Mouse (Mus musculus) heart, embryonic 11.5 days (tissue): ENCODE data around the gene Pdss2. TPM values are rescaled to one million over a fixed set of nuclear protein-coding genes. Genes with fewer than 3 reads are reported as not detected.

ENCODE experiments used
- ATAC-seq: fragments of 200-750 bp; cut with Nextera tagmentation; replicated peaks from 2 replicates; pipeline ENCODE4 v1.8.0; 2017; ENCODE audit warnings: moderate library complexity; ENCODE audit not compliant: insufficient number of reproducible peaks, low FRiP score, low TSS enrichment
- H3K27ac ChIP-seq: fragments of 300-500 bp; sonication (generic); 2 replicates; pipeline ENCODE4 v1.5.1; 2014; ENCODE audit warnings: mild to moderate bottlenecking, low read depth, low read length
- H3K27me3 ChIP-seq: fragments of 300-500 bp; sonication (generic); 2 replicates; pipeline ENCODE4 v1.6.1; 2014; ENCODE audit warnings: mild to moderate bottlenecking, low read length, mixed read lengths; ENCODE audit not compliant: control insufficient read depth, insufficient read depth
- H3K36me3 ChIP-seq: fragments of 300-500 bp; sonication (generic); 2 replicates; pipeline ENCODE4 v1.6.1; 2014; ENCODE audit warnings: mild to moderate bottlenecking, low read length, moderate library complexity, mixed read lengths; ENCODE audit not compliant: control insufficient read depth, insufficient read depth
- H3K4me1 ChIP-seq: fragments of 300-500 bp; sonication (generic); 2 replicates; pipeline ENCODE4 v1.6.1; 2014; ENCODE audit warnings: low read length; ENCODE audit not compliant: control insufficient read depth, insufficient read depth
- H3K4me2 ChIP-seq: fragments of 300-500 bp; sonication (generic); 2 replicates; pipeline ENCODE4 v1.6.1; 2014; ENCODE audit warnings: mild to moderate bottlenecking, moderate library complexity
- H3K4me3 ChIP-seq: fragments of 300-500 bp; sonication (generic); 2 replicates; pipeline ENCODE4 v1.5.1; 2014; ENCODE audit warnings: low read depth, low read length
- H3K9ac ChIP-seq: fragments of 300-500 bp; sonication (generic); 2 replicates; pipeline ENCODE4 v1.6.1; 2014; ENCODE audit warnings: mild to moderate bottlenecking, low read depth, low read length, moderate library complexity
- H3K9me3 ChIP-seq: fragments of 300-500 bp; sonication (generic); replicated peaks from 2 replicates; pipeline ENCODE4 v1.6.1; 2016; ENCODE audit warnings: low read length; ENCODE audit not compliant: control insufficient read depth
- WGBS: fragments of 180-500 bp; shearing (Covaris S2); extraction: QIAGEN DNeasy Blood & Tissue Kit; methylation state at CpG from one replicate; pipeline ENCODE4 v1.1.7; 2014; ENCODE audit not compliant: insufficient replicate concordance; 5-methylcytosine and 5-hydroxymethylcytosine counted together
- polyA plus RNA-seq: library from polyadenylated mRNA; unstranded; fragments of >200 nt; fragmentation: Nextera tagmentation; extraction: Ambion mirVana; gene quantifications from 2 replicates; pipeline ENCODE4 v1.2.1, GENCODE M21; 2014

Pdss2 gene
- polyA plus RNA-seq, 1 experiment from 2014 or later: 10.6 TPM

DNA sequence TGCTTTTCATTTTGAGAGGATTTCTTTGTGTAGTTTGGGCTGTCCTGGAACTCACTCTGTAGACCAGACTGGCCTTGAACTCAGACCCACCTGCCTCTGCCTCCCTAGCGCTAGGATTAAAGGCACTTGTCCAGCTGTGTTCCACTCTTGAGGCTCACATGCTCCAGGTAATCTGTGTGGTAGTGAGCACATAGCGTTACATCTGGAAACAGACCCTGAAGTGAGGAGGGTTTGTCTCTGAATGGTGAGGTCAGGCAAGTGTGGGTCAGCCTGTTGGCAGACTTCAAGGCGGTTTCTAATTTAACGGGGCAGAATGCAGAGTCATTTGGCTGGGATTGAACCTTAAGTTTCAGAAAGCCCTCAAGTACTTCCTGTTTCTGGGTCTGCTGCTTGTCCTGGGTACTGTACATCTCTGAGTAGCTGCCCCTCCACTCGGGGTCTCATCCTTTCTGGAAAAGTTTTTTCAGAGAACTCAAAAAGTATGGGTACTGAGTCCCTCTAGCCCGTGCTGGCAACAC lies 264.5 kb downstream of the Pdss2 start:
- 81% methylated on average over 6 of the region's 6 CpGs for WGBS
- no peak overlapping the region for H3K27ac ChIP-seq
- ATAC-seq: no peak

DNA sequence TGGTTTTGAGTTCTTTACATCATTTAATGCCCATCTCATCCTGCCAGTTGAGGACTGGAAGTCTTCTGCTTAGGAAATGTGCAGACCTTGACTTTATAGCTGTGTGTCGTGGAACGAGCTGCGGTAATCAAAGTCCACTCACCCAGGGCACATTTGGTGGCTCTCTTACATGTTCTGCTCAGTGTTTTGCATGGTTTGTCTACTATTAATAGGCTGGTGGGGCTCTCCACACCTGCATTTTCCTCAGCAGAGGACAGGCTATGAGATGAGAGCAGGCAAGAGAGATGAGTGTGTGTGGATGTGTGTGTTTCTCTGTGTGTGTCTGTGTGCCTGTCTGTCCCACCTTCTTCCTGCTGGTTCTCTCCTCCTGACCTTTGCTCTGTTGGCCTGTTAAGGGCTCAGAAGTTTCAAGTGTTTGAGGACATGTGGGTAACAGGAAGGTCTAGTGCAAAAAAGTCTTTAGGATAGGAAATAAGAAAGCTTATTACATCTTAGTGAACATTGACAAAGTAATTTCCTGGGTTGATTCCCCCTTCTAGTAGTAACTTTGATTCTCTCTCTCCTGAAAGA lies 266.2 kb downstream of the Pdss2 start:
- no peaks in the 10 kb centered on the region for H3K36me3 ChIP-seq
- H3K4me2 ChIP-seq: no peak overlapping the region
- H3K27ac ChIP-seq: no peak overlapping the region
- 72% methylated on average over 3 of the region's 3 CpGs for WGBS
- peaks cover 42% of the 10 kb centered on the region for H3K4me1 ChIP-seq
- ATAC-seq: no peak
- H3K9me3 ChIP-seq: no peaks in the 10 kb centered on the region
- H3K9ac ChIP-seq: no peak overlapping the region
- H3K27me3 ChIP-seq: no peaks in the 10 kb centered on the region
- H3K4me3 ChIP-seq: no peak overlapping the region

More for the DNA sequence above, 264.5 kb downstream of the Pdss2 start:
- no peak overlapping the region for H3K4me2 ChIP-seq
- peaks cover 46% of the 10 kb centered on the region for H3K4me1 ChIP-seq
- H3K27me3 ChIP-seq: no peaks in the 10 kb centered on the region
- H3K9ac ChIP-seq: no peak overlapping the region
- H3K4me3 ChIP-seq: no peak overlapping the region
- H3K36me3 ChIP-seq: no peaks in the 10 kb centered on the region
- no peaks in the 10 kb centered on the region for H3K9me3 ChIP-seq

DNA sequence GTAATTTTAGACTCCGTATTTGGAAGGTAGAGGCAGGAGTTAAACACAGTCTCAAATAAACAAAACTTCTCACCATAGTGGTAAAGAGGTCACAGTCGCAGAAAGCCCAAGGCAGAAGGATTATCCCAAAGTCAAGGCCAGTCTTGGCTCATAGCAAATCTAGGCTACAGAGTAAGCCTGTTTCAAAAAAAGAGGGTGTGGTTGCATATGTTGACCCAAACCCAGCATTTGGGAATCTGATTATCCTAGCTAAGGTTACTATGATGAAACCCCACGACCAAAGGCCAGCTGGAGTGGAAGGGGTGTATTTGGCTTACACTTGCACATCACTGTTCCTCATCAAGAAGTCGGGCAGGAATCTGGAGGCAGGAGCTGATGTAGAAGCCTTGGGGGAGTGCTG lies 267.0 kb downstream of the Pdss2 start:
- no peak overlapping the region for H3K9ac ChIP-seq
- no peaks in the 10 kb centered on the region for H3K9me3 ChIP-seq
- H3K27me3 ChIP-seq: no peaks in the 10 kb centered on the region
- ATAC-seq: no peak
- peaks cover 37% of the 10 kb centered on the region for H3K4me1 ChIP-seq
- H3K36me3 ChIP-seq: no peaks in the 10 kb centered on the region
- H3K4me2 ChIP-seq: no peak overlapping the region
- 79% methylated on average over 4 of the region's 4 CpGs for WGBS
- no peak overlapping the region for H3K27ac ChIP-seq
- no peak overlapping the region for H3K4me3 ChIP-seq

DNA sequence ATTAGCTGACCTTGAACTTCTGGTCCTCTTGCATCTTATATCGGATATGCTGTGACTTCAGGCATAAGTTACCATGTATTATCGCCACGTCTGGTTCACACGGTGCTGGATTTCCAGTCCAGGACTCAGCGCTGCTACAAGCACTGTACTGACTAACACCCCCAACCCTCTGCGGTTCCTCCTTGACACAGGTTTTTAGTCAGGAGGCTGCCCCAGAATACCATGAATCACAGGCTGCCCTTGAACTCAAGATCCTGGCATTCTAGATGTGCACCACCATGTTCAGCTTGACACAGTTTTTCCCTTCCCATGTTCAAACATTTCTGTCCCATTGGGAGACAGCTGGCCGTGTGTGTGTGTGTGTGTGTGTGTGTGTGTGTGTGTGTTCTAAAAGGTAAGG lies 267.9 kb downstream of the Pdss2 start:
- WGBS: 83% methylated on average over 7 of the region's 7 CpGs
- peaks cover 31% of the 10 kb centered on the region for H3K4me1 ChIP-seq

DNA sequence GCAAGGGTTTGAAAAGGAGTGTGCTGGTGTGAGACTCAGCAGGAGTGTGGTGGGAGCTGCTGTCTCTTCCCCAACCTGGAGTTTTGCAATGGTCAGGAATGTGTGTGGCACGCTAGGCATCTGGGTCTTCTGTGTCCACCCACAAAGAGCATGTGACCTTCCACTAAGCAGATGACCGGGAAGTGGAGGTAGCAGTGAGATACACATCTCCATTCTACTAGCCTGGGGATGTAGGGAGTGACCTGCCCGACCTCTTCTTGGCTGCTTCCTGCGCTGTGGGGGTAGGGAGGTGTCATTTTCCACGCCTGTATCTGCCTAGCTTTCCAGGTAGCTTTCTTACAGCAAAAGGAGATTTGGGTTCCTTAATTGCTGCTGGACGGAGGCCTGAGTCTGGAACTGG lies 268.3 kb downstream of the Pdss2 start:
- H3K4me2 ChIP-seq: peak overlapping the region; percentile 39; the same call in 1 of the 2 replicates
- peaks cover 28% of the 10 kb centered on the region for H3K4me1 ChIP-seq
- 18% methylated on average over 6 of the region's 6 CpGs for WGBS
- H3K27ac ChIP-seq: peak overlapping the region; percentile 48
- H3K9ac ChIP-seq: no peak overlapping the region
- H3K36me3 ChIP-seq: no peaks in the 10 kb centered on the region
- no peaks in the 10 kb centered on the region for H3K27me3 ChIP-seq
- H3K4me3 ChIP-seq: no peak overlapping the region
- H3K9me3 ChIP-seq: no peaks in the 10 kb centered on the region
- peak; percentile 53; the same call in 1 of the 2 replicates for ATAC-seq

More for the DNA sequence above, 267.9 kb downstream of the Pdss2 start:
- Histone ChIP-seq H3K9me3 (no peaks in the 10 kb centered on the region), H3K36me3 (no peaks in the 10 kb centered on the region), H3K4me2 (peak overlapping the region; percentile 19; the same call in 1 of the 2 replicates), H3K27me3 (no peaks in the 10 kb centered on the region), H3K9ac (no peak overlapping the region), H3K27ac (0 out of 2 replicates have a peak overlapping the region, but pooled peaks have one; percentile 41), H3K4me3 (no peak overlapping the region)
- ATAC-seq: no peak

DNA sequence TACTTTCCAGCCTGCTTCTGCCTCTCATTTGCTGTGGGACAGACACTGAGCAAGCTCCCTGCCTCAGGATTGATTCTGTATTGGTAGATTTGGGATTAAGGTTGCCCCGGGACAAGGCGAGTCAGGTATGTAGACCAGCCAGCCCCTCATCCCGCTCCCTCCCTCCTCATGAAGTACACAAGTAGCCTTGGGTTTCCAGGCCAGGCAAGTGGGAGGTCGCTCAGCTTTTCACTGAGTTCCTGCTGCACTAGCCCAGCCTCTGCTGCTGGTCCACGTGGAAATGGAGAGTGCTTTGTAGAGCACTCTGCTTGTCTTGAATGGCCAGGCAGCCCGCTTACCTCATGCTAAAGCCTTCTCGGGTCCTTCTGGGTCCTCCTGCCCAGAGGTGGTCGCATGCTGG lies 268.7 kb downstream of the Pdss2 start:
- H3K4me2 ChIP-seq: peak overlapping the region; percentile 39; the same call in 1 of the 2 replicates
- no peak overlapping the region for H3K4me3 ChIP-seq
- H3K9ac ChIP-seq: no peak overlapping the region
- 64% methylated on average over 8 of the region's 8 CpGs for WGBS
- peak overlapping the region; percentile 48 for H3K27ac ChIP-seq
- peaks cover 28% of the 10 kb centered on the region for H3K4me1 ChIP-seq
- ATAC-seq: no peak
- no peaks in the 10 kb centered on the region for H3K9me3 ChIP-seq
- no peaks in the 10 kb centered on the region for H3K36me3 ChIP-seq
- H3K27me3 ChIP-seq: no peaks in the 10 kb centered on the region

DNA sequence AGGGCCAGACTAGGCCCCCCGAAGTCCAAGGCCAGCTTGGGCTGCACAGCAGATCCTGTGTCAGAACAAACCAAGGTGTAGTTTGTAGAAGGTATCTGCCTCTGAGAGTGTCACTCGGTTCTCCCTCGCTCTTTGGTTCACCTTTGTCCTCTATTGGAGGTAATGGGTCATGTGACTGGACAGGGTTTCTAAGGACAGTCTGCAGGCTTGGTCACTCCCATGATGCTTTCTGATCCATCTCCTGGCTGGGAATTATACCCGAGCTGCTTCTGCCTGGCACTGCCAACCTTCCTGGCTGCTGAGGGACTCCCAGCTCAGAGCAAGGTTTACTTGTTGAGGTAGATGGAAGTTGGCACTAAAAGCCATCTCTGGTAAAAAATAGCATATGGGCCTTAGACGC lies 269.6 kb downstream of the Pdss2 start:
- Histone ChIP-seq H3K36me3 (peaks cover 6% of the 10 kb centered on the region; the same call in 1 of the 2 replicates), H3K27me3 (no peaks in the 10 kb centered on the region), H3K9me3 (no peaks in the 10 kb centered on the region), H3K27ac (no peak overlapping the region), H3K4me2 (no peak overlapping the region), H3K4me3 (no peak overlapping the region), H3K9ac (no peak overlapping the region), H3K4me1 (peaks cover 28% of the 10 kb centered on the region)
- WGBS: 81% methylated on average over 5 of the region's 5 CpGs
- no peak for ATAC-seq

DNA sequence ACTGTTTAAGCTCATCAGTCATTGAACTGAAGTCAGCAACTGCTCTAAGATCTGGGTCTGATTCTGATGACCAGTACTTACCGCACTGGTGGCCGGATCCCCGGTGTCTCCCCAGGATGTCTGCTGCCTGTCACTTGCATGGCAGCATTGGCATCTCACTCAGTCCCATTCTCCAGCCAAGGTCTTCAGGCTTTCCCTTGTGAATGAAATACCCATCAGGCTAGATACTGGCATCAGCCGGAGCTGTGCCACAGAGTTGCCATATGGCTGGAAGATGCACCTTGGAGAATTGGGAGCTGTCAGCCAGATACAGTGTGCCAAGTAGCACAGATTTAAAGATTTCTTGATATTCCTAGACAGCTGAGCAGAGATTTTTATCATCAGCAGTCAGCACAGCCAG lies 281.3 kb downstream of the Pdss2 start:
- no peaks in the 10 kb centered on the region for H3K9me3 ChIP-seq
- ATAC-seq: no peak
- no peaks in the 10 kb centered on the region for H3K27me3 ChIP-seq
- H3K4me1 ChIP-seq: no peaks in the 10 kb centered on the region
- H3K4me2 ChIP-seq: no peak overlapping the region
- H3K36me3 ChIP-seq: peaks cover 14% of the 10 kb centered on the region
- H3K4me3 ChIP-seq: no peak overlapping the region
- H3K9ac ChIP-seq: no peak overlapping the region
- WGBS: 89% methylated on average over 4 of the region's 4 CpGs
- no peak overlapping the region for H3K27ac ChIP-seq

DNA sequence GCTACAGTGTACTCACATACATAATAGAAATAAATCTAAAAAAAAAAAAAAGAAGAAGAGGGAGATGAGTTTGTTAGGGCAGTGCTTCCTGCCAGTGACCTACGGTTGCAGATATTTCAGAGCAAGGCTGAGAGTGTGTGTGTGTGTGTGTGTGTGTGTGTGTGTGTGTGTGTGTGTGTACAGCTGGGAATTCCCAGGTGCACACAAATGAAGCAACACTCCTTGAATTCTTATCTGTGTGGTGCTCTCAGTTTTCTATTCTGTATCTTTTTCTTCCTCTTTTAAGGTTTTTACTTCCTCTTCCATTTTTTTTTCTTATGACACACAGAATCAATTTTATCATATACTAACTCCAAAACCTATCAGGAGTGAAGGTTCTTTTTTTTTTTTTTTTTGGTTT lies 283.0 kb downstream of the Pdss2 start:
- 94% methylated on average over 1 of the region's 1 CpGs for WGBS

More for the DNA sequence above, 283.0 kb downstream of the Pdss2 start:
- Histone ChIP-seq H3K9ac (no peak overlapping the region), H3K9me3 (no peaks in the 10 kb centered on the region), H3K27me3 (no peaks in the 10 kb centered on the region), H3K4me2 (no peak overlapping the region), H3K4me3 (no peak overlapping the region), H3K27ac (no peak overlapping the region), H3K4me1 (no peaks in the 10 kb centered on the region), H3K36me3 (peaks cover 3% of the 10 kb centered on the region)
- no peak for ATAC-seq
